Mouse (Mus musculus): ENCODE results near the gene Chd1l. TPM values are rescaled to one million over a fixed set of nuclear protein-coding genes. Genes with fewer than 3 reads are reported as not detected.
A peak's percentile ranks its signal among the peaks of the same experiment; 100 is the strongest.

Gene Chd1l
- total RNA-seq, 2 experiments from 2014 or later, result 11.7 to 11.8 TPM

DNA sequence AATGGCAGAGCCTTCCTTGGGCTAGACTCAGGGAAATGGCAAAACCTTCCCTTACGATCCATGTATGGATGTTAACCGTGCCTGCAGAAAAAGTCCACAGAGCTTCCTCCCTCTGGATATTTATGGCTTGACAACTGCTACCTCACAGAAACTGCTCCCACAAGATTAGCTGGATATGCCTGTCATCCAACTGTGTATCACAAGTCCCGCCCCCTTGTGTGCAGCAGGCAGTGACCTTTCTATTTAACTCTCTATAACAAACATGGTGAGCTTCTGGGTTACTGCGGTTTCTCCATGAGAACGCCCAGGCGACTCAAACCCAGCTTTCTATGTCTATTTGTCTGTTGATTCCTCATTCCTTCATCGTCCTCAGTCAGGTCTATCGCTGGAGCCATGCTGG, 7.9 kb upstream of the Chd1l start:
- DNase-seq, result no peak

DNA sequence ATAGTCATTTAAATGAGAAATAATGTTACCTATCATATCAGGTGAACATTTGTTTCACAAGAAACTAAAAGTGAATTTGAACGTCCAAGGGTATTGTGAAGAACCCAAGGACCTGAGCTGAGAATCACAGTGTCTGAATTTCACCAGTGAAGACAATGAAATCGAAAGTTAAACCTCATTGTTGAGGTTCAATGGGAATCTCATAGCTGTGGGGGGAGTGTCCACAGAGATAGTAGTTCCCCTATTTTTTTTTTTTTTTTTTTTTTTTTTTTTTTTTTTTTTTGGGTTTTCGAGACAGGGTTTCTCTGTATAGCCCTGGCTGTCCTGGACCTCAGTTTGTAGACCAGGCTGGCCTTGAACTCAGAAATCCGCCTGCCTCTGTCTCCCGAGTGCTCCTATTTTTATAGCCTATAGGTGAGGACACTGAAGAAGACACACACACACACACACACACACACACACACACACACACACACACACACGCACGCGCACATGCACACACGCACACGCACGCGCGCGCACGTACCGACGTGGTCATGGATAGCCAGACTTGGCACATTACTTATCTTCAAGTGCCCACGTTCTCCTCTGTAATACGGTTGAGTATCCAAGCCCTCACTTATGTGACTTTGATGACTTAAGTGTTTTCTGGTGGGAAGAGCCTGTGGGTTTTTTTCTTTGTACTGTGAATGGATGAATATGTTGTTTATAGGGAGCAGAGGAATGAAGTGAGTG, 7.3 kb upstream of the Chd1l start:
- no peak for DNase-seq

DNA sequence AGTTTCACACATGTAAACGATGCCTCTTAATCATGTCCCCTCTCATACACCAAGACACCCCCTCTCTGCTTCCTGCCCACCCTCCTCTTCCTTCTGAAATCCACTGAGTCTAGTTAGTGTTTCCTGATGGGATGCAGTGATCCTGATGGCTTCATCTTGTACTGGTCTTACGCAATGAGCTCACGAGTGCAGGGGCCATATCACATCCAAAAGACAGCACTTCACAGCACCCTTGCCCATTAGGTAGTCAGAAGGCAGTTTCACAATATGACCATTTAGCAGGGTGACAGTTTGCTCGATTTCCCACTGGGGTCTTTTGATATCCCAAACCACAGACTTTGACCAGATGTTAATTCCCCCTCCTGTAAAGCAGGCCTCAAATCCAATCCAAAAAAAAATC, 5.9 kb upstream of the Chd1l start:
- no peak for DNase-seq

DNA sequence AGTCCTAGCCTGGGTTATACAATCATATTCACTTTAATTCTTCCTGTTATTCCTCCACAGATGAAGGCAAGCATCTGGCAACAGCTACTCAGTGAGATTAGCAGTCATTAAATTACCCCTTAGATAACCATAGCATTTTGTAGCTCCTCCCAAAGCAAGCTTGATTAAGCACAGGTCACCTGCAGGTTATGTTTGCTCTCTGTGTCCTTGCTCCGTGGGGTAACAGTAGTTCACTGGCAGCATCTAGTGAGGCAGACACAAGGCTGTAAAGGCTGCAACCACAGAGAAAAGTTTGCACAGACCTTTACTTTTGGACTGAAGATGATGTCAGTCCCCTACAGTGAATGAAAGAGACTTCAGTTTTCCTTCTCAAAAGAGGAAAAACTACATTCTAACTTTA, 5.2 kb upstream of the Chd1l start:
- no peak for DNase-seq

DNA sequence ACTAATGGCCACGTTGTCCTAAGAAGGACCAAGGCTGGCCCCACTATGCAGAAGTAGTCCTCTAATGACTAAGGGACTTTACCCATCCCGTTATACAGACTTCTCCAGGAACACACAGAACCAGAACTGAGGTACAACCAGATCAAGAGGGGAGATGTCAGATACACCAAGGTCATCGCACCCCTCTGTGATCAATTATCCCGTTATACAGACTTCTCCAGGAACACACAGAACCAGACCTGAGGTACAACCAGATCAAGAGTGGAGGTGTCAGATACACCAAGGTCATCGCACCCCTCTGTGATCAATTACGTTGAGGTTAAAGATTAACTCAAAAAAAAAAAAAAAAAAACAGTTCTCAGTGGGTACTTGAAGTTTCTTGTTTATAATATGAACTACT, 1.0 kb upstream of the Chd1l start:
- DNase-seq, result no peak

DNA sequence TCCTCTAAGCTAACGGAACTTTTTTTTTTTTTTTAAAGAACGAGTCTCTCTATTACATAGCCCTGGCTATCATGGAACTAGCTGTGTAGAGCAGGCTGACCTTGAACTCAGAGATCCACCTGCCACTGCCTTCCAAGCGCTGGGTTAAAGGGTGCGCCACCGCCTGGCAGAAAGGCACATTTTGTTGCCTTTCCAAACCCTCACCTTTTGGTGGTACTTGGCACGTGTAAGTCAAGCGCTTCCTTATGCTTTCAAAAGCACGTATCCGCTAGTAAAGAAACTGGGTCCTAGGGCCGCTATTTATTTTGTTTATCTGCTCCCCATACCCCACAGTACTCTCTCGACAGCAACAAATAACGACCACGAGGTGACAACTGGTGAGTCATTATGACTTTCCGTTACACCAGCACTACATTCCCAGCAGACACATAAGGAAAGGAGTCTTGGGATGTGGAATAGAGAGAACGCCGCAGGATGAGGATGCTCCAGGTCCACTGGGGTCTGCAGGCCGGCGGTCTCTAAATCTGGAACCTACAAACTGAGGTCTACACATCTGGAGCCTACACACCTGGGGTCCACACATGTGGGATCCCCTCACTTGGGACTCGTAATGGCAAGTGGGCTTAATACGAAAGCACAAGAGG, 680 bp downstream of the Chd1l start:
- DNase-seq, result peak; percentile 13

DNA sequence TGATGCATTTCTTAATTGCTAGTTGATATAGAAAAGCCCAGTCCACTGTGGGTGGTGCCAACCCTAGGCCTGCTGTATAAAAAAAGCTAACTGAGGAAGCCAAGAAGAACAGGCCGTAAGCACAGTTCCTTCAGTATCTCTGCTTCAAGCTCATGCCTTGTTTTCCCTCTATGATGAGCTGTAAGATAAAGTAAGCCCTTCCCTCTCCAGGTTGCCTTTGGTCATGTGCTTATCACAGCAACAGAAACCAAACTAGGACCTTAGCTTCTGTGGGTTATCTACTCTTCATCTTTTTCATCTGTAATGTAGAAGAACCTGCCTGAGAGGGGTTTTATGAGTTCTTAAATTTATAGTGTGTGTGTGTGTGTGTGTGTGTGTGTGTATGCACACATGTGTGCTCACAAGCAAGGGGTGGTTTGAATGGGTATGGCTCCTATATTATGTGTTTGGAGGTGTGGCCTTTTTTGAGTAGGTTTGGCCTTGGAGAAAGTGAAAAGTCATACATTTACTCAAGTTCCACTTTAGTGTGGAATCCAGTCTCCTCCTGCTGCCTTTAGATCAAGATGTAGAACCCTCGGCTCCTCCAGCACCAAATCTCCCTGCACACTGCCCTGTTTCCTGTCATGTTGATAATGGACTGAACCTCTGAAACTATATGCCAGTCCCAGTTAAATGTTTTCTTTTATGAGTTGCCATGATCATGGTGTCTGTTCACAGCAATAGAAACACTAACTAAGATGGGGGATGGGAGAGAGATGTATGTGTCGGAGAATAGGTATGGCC, 9.8 kb downstream of the Chd1l start:
- DNase-seq, result no peak

DNA sequence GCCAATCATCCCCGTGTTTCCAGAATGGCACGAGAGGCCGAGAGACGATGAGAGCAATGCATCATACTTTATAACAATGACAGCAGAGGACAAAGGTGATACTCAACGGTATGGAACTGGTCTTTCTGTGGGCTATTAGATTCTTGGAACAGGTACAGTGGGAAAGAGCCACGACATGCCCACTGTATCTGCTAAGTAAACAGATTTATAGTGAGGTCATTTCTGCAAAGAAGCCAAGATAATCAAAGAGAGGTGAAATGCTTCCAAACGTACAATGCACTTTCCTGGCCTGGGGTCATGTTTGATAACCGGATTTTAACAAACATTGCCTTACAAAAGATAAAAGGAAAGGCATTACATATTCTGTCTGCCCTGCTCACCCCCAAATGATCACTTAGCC, 13.2 kb downstream of the Chd1l start:
- DNase-seq, result no peak

DNA sequence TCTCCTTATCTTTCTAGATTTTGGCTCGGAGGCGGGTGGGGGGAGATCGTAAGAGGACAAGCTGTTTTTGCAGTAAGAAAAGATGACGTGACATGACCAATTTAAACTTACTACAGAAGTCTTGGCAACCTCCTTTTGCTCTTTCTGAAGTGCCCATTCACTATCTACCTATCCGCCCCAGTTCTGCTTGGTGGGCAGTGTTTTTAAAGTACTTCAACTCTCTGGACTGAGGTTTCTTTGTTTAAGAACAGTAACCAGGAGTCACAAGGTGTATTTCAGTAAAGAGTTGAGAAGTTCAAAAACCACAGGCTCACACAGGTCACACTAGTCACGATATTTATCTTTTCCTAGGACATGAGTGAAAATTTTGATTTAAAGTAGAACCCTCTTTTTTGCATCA, 14.9 kb downstream of the Chd1l start:
- no peak for DNase-seq

DNA sequence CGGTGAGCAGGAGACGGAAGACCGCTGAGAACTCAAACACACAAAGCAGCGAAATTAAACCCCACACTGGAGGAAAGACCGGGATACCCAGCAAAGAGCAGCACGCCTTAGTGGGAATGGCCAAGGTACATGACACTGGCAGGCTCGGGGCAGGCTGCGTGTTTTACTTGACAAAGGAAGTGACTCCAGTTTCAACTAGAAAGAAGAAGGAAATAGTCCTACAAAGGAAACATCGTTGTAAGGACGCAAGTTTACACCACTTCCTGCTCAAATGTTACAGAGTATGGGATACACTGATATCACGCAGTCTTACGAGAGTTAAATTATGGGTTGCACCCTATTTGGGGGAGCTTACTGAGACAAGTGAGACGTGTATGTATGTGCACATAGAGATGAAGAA, 15.9 kb downstream of the Chd1l start:
- DNase-seq, result no peak

DNA sequence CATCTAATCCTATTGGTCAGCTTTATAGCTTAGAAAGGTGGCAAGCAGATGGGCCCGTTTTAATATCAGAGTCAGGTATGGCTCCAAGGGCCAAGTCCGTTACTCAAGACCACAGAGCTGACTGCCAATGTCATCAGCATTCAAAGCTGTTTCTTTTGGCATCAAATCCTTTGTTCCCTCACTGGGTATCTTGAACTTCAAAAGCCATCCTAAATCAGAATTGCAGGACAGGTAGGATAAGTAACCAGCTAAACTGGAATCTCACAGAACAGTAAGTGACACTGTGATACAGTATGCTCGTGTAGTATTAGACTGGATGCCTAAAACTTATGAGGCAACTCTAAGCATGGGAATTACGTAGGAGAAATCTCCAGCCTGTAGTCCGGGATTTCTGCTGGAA, 16.9 kb downstream of the Chd1l start:
- DNase-seq, result no peak

DNA sequence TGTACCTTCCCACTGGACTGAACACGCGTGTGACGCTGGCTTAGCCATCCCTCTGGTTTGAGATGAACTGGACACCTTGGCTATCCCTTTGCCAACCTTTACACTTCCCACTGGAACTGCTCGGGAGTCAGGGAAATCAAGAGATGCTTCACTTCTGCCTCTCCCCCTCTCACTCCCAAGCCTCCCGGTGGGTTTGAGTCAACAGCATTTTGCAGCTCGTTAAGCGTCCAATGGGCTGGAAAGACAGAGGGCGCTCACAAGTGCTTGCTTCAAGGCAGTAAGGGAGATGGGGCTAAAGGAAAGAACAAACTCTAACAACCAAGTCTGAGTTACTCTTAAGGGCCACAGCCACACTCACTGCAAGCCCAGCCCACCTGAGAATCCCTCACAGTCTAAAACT, 19.3 kb downstream of the Chd1l start:
- no peak for DNase-seq

DNA sequence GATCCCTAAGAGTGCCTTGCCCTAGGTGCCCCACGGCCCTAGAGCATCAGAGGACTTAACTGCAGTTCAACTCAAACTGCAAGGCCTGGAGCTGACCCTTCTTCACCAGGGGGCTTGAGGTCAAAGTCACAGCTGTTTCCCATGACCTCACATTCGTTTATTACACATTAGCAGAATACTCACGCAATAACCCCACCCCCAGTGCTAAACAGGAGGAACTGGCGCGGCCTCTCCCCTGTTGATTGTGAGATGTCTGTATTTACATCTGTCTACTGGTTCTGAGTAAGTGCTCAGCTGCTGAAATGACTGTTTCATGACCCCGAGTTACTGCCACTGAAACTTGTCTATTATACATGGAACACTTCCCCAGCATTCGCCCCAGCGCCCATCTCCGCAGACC, 22.3 kb downstream of the Chd1l start:
- no peak for DNase-seq

DNA sequence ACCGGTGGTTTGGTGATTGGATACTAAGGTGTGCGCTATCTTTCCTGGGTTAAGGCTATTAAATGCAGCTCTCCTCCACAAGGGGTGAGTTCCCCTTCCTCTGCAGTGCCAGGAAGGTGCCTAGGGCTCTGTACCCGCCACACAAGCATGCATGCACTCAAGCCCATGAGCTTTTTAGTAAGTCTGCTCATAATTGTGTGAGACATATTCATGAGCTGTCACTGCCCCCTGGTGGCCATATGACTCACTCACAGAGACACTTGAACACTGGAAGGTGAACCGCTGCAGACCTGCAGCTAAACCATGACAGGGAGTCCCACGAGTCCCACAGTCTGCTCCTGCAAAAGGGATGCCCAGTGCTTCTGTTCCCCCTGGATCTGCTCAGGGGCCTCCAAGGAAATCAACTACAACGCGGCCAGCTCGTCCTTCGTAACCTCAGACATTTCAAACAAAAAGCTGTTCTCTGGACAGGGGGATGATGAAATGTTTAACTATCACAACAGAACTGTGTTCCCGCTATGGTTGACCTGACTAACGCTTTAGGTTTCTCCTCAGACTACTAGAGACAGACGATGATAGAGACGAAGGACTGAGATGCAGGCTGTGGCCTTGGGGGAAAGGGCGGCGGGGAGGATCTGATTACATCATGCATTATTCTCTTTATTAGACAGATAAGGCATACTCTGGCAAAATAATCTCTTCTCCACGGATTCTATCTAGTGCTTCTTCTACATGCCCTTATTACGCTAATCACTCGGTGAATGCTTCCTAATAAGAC, 24.4 kb downstream of the Chd1l start:
- peak; percentile 80 for DNase-seq

DNA sequence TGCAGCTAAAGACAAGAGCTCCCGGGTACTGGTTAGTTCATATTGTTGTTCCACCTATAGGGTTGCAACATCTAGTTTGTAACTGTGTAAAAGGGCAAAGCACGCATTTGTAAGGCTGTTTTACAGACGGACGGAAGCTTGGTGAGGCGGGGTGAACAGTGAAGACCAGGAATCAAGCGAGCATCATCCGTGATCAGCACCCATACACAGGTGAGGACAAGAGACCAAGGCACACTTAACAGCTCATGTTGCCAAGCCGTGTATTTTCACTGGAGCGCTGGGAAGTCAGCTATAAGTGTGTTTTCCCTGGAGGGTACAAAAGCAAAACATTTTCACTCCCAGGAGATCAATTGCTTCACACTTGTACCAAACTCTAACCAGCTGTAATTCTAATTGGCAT, 36.2 kb downstream of the Chd1l start:
- no peak for DNase-seq

DNA sequence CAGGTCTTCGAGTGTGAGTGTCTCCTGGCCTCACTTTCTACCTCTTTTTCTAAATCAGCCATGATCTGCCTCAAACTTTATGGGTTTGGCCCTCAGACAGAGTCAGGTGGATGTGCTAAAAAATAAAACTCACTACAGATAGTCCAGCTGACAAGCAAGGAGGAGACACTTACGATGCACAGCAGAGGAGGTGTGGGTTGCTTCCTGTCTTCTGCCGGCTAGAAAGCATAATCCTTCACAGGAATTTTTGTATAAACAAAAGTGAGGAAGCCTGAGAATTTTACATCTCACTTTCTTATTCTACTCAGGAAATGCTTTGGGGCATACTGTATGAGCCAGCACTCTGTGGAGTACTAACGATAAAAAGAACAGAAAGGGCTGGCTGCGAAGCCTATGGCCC, 45.4 kb downstream of the Chd1l start:
- DNase-seq, result no peak

DNA sequence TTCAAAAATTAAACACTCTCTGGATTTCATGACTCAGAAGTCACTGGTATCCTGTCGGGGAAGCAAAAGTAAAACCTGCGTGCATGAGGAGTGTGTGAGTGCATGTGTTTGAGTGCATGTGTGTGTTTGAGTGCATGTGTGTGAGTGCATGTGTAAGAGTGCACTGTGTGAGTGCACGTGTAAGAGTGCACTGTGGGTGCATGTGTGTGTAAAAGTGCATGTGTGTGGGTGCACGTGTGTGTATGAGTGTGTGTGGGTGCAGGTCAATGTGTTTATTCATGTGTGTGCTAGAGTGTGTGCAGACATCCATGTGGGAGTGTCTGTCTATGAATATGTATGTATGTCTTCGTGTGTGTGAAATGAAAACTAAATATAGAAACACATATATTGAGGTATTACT, 51.4 kb downstream of the Chd1l start:
- DNase-seq, result no peak

DNA sequence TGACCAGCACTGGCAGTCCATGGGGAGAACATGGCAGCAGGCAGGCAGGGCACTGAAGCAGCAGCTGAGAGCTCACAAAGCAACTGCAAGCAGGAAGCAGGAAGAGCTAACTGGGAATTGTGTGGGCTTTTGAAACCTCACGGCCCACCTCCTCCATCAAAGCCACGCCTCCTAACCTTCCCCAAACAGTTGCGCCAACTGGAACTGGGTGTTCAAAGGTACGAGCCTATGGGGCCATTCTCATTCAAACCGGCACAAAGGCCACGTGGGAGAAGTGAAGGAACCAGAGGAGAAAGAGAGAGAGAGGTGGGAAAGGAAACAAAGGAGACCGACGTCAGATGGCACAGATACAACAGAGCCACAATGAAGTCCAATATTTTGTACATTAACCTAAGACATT, 63.8 kb downstream of the Chd1l start:
- DNase-seq, result no peak

DNA sequence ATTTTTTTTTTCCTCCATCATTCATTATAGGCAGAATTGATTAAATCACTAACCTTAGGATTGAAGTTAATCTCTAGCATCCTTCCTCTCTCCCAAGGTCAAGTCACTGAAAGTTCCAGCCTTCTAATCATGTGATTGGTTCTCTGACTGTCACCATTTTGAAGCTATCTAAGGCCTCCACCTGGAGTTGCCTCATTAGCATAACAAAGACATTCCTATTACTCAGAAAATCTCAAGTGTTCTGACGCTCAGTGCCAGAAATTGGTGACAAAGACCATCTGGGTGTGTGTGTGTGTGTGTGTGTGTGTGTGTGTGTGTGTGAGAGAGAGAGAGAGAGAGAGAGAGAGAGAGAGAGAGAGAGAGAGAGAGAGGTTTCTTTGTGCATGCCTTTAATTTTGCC, 69.8 kb downstream of the Chd1l start:
- DNase-seq, result no peak

DNA sequence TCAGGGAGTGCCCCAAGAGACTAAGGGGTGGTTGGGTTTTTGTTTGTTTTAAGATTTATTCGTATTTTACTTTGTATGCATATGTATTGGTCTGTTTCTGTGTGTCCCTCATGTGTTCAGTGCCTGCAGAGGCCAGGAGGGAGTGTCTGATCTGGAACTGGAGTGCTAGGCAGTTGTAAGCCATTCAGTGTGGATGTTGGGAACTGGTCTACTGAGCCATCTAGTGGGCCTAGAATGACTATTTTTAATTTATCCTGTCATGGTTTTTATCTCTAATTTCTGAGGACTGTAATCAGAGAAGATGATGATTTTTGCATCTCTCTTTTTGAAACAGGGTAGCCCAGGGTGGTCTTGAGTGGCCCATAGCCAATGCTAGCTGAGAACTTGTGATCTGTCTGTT, 71.4 kb downstream of the Chd1l start:
- DNase-seq, result no peak

DNA sequence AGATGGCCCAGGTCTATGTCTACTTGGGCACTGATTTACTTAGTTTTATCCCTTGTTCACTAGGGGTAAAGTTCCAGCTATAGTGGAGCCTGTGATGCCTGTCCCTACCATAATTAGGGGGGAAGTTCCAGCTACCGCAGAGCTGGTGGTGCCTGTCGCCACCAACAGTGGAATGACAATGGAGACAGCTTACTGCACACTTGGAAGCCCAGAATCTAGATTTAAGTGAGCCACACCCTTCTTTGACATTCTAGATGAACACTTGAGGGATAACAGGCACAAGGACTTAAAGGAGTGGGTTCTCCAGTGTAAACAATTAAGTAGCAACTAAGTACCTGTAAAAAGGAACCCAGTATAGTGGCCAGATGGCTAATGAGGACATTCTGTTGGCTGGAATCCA, 73.0 kb downstream of the Chd1l start:
- DNase-seq, result no peak

DNA sequence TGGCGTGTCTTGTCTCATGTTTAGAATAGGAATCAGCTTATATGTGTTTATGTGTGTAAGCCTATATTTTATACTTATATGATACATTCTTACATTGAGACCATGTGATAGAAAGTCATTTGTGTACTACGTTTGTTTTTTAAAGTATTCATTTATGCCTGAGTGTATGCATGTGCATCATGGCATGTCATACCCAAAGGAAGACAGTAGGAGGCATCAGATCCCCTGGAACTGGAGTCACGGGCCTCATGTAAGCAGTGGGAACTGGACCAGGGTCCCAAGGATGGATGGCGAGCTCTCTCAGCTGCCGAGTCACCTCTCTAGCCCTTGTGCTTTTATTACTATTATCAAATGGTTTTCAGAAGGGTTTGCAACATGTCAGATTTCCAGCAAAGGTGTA, 74.3 kb downstream of the Chd1l start:
- DNase-seq, result no peak

DNA sequence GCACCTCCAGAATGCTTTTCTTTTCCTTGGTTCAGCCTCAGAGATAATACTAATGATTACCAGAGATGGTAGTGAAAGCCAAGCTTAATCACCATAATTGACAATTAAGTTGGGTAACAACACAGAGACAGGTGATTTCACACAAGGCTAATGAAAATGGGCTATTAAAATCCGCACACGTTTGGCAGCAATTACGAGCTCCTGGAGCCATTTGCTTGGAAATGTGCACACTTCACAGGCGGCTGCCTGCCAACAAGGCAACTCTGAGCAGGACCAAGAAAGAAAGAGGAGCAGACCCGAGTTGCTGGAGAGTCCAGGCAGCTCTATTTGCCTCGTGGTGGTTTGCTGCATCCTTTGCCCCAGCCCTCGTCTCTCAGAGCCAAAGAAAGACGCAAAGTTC, 84.5 kb downstream of the Chd1l start:
- no peak for DNase-seq
